Mouse (Mus musculus): ENCODE results near the gene Fndc5. TPM values are rescaled to one million over a fixed set of nuclear protein-coding genes. Genes with fewer than 3 reads are reported as not detected.

Fndc5 gene
- total and polyA plus RNA-seq, 3 experiments = 6.5 to 31.2 (median 9.4) TPM

DNA sequence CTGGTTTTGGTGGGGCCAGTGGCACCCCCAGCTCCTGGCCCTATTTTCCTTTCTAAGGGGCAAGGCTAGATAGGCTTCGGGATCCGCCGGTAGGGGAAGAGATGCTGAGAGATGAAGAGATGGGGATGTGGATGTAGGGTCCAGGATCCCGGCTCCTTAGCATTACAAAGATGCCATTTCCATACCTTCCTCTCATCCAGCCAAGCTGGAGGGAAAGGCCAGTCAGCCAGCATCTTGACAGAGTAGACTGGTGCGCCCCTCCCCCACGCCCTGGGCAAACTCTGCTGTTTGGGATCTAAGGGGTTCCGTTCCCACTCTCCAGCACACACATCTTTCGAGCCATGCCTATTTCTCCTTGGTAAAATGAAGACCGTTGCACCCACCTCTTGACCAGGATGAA, 30.7 kb upstream of the Fndc5 start:
- no peak for ATAC-seq (ENCODE audit: extremely low read depth, insufficient number of reproducible peaks, low FRiP score, poor library complexity, severe bottlenecking)
- Histone ChIP-seq H3K4me1 (ENCODE audit: insufficient read depth, low read depth, low read length) (no peaks in the 10 kb centered on the region; the same call in 1 of the 2 replicates), H3K36me3 (replicated peaks) (no peaks in the 10 kb centered on the region), H3K9me3 (replicated peaks) (no peaks in the 10 kb centered on the region), H3K27me3 (ENCODE audit: insufficient read depth, low read length) (peaks cover 58% of the 10 kb centered on the region), H3K4me3 (ENCODE audit: low read depth, low read length) (no peak overlapping the region)
- TF ChIP-seq GATA2 (IDR thresholded peaks at IDR 0.05; ENCODE audit: borderline replicate concordance, low read depth, low read length) = no peak
- TF ChIP-seq TAL1 (conservative IDR thresholded peaks at IDR 0.05; ENCODE audit: low read depth, low read length) = no peak
- no peak for TF ChIP-seq GATA1 (IDR thresholded peaks at IDR 0.05; ENCODE audit: borderline replicate concordance, low read length)
- no peak for TF ChIP-seq POLR2AphosphoS5 (IDR thresholded peaks at IDR 0.05; ENCODE audit: insufficient replicate concordance, low read depth, low read length)
- no peak for TF ChIP-seq CTCF (IDR thresholded peaks at IDR 0.05; ENCODE audit: low read depth, low read length)
- no peak for DNase-seq (ENCODE audit: low spot score)

DNA sequence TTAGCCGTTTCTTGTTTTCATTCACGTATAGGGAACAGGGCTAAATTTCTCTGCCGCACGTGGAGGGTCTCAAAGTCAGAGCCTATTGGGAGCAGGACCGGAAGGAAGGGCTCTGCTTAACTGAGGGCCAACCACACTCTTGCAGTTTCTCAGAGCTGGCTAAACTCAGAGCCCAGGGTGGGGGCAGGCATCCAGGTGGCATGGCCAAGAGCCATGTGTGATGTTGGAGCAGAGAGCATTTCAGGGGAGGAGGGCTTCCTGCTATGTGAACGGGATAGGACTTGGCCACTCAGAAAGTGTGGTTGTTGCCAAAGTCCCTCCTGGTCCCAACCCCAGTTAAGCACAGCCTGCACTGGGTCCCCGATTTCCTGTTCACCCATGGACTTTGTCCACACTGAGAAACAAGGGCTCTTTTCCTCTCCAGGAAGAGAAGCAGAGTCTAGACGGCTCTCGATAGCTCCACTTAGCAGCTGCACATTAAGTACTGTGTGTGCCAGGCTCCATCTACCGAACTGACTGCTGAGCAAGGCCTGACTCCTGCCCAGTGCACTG, 29.4 kb upstream of the Fndc5 start:
- no peak for DNase-seq (ENCODE audit: low spot score)
- TF ChIP-seq POLR2AphosphoS5 (IDR thresholded peaks at IDR 0.05; ENCODE audit: insufficient replicate concordance, low read depth, low read length) (no peak), GATA1 (IDR thresholded peaks at IDR 0.05; ENCODE audit: borderline replicate concordance, low read length) (no peak), CTCF (IDR thresholded peaks at IDR 0.05; ENCODE audit: low read depth, low read length) (no peak), GATA2 (IDR thresholded peaks at IDR 0.05; ENCODE audit: borderline replicate concordance, low read depth, low read length) (no peak), TAL1 (conservative IDR thresholded peaks at IDR 0.05; ENCODE audit: low read depth, low read length) (no peak)
- no peaks in the 10 kb centered on the region; the same call in 1 of the 2 replicates for H3K4me1 ChIP-seq (ENCODE audit: insufficient read depth, low read depth, low read length)
- peaks cover 60% of the 10 kb centered on the region for H3K27me3 ChIP-seq (ENCODE audit: insufficient read depth, low read length)
- H3K36me3 ChIP-seq (replicated peaks) = no peaks in the 10 kb centered on the region
- ATAC-seq (ENCODE audit: extremely low read depth, insufficient number of reproducible peaks, low FRiP score, poor library complexity, severe bottlenecking) = no peak
- no peak overlapping the region for H3K4me3 ChIP-seq (ENCODE audit: low read depth, low read length)
- H3K9me3 ChIP-seq (replicated peaks) = no peaks in the 10 kb centered on the region

- Histone ChIP-seq H3K27me3 (ENCODE audit: insufficient read depth, low read length) (peaks cover 57% of the 10 kb centered on the region), H3K36me3 (replicated peaks) (no peaks in the 10 kb centered on the region), H3K4me3 (ENCODE audit: low read depth, low read length) (no peak overlapping the region), H3K9me3 (replicated peaks) (no peaks in the 10 kb centered on the region), H3K4me1 (ENCODE audit: insufficient read depth, low read depth, low read length) (peaks cover 4% of the 10 kb centered on the region)
- DNase-seq (ENCODE audit: low spot score) (no peak), ATAC-seq (ENCODE audit: extremely low read depth, insufficient number of reproducible peaks, low FRiP score, poor library complexity, severe bottlenecking) (no peak)
- TF ChIP-seq CTCF (IDR thresholded peaks at IDR 0.05; ENCODE audit: low read depth, low read length) (no peak), GATA2 (IDR thresholded peaks at IDR 0.05; ENCODE audit: borderline replicate concordance, low read depth, low read length) (no peak), TAL1 (conservative IDR thresholded peaks at IDR 0.05; ENCODE audit: low read depth, low read length) (no peak), POLR2AphosphoS5 (IDR thresholded peaks at IDR 0.05; ENCODE audit: insufficient replicate concordance, low read depth, low read length) (no peak), GATA1 (IDR thresholded peaks at IDR 0.05; ENCODE audit: borderline replicate concordance, low read length) (no peak)
Observed at GRCm38 (mm10) chr4:129108624-129109023, 28.2 kb upstream of the Fndc5 start.

DNA sequence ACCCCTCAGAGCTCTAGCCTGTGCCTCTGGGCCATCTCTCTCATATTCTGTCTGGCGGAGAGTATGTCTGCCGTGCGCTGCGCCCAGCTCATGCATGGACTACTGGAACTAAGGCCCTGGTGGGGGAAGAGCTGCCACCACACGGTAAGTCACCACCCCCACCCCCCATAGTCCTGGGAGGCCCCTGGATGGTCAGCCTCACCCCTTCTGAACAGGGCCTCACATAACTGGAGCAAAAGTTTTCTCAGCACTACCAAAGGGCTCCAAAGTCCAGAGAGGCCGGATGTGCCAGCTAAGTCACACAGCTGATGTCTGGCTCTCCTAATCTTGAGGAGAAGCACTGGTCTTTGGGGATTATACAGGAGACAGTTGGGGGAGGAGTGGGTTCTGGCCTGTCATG, 26.0 kb upstream of the Fndc5 start:
- peaks cover 40% of the 10 kb centered on the region for H3K27me3 ChIP-seq (ENCODE audit: insufficient read depth, low read length)

DNA sequence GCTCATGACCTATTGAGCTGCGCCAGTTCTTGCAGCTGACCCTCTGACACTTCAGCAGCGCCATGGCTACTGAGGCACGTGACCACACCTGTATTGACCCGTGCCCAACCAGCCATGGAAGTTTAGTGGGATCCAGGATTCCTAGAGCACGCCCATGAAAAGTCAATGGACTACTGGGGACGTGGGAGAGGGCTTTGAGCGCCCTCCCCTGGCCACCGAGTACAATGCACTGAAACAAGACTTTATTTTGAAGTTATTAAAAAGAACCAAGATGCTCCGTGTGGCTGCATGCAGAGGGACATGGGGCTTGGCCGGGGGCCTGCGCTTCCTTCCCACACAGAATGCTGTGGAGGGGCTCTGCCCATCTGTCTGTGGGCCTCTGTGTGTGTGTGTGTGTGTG, 25.4 kb upstream of the Fndc5 start:
- H3K36me3 ChIP-seq (replicated peaks) = no peaks in the 10 kb centered on the region
- H3K4me3 ChIP-seq (ENCODE audit: low read depth, low read length) = no peak overlapping the region
- H3K4me1 ChIP-seq (ENCODE audit: insufficient read depth, low read depth, low read length) = peaks cover 4% of the 10 kb centered on the region
- no peak for DNase-seq (ENCODE audit: low spot score)
- no peak for ATAC-seq (ENCODE audit: extremely low read depth, insufficient number of reproducible peaks, low FRiP score, poor library complexity, severe bottlenecking)
- TF ChIP-seq POLR2AphosphoS5 (IDR thresholded peaks at IDR 0.05; ENCODE audit: insufficient replicate concordance, low read depth, low read length) = no peak
- TF ChIP-seq CTCF (IDR thresholded peaks at IDR 0.05; ENCODE audit: low read depth, low read length) = peak; percentile 10; the same call in 1 of the 2 replicates
- H3K9me3 ChIP-seq (replicated peaks) = no peaks in the 10 kb centered on the region
- H3K27me3 ChIP-seq (ENCODE audit: insufficient read depth, low read length) = peaks cover 35% of the 10 kb centered on the region

More for the DNA sequence above, 26.0 kb upstream of the Fndc5 start:
- no peak for DNase-seq (ENCODE audit: low spot score)
- H3K9me3 ChIP-seq (replicated peaks) = no peaks in the 10 kb centered on the region
- no peak overlapping the region for H3K4me3 ChIP-seq (ENCODE audit: low read depth, low read length)
- H3K36me3 ChIP-seq (replicated peaks) = no peaks in the 10 kb centered on the region
- H3K4me1 ChIP-seq (ENCODE audit: insufficient read depth, low read depth, low read length) = peaks cover 4% of the 10 kb centered on the region
- TF ChIP-seq POLR2AphosphoS5 (IDR thresholded peaks at IDR 0.05; ENCODE audit: insufficient replicate concordance, low read depth, low read length) (no peak), GATA1 (IDR thresholded peaks at IDR 0.05; ENCODE audit: borderline replicate concordance, low read length) (no peak), CTCF (IDR thresholded peaks at IDR 0.05; ENCODE audit: low read depth, low read length) (no peak), TAL1 (conservative IDR thresholded peaks at IDR 0.05; ENCODE audit: low read depth, low read length) (no peak), GATA2 (IDR thresholded peaks at IDR 0.05; ENCODE audit: borderline replicate concordance, low read depth, low read length) (no peak)
- ATAC-seq (ENCODE audit: extremely low read depth, insufficient number of reproducible peaks, low FRiP score, poor library complexity, severe bottlenecking) = no peak

DNA sequence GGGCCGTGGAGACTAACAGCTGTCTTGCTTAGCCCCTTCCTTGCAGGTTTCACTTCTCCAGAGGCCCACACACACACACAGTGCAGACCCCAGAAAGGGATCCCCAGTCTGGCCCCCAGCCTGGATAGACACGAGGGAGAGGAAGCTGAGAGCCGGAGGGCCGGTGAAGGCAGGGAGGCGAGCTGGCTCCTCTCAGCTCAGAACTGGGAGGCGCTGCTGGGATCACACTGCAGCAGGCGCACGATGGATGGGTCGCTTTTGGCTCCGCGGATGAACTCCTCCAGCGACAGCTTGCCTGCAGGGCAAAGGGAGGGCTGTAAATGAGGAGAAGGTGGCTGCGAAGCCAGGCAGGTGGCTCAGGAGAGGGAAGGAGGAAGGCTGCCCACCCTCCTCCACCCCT, 24.6 kb upstream of the Fndc5 start:
- Histone ChIP-seq H3K36me3 (replicated peaks) (no peaks in the 10 kb centered on the region), H3K27me3 (ENCODE audit: insufficient read depth, low read length) (peaks cover 35% of the 10 kb centered on the region), H3K4me1 (ENCODE audit: insufficient read depth, low read depth, low read length) (peaks cover 4% of the 10 kb centered on the region), H3K9me3 (replicated peaks) (no peaks in the 10 kb centered on the region), H3K4me3 (ENCODE audit: low read depth, low read length) (no peak overlapping the region)
- ATAC-seq (ENCODE audit: extremely low read depth, insufficient number of reproducible peaks, low FRiP score, poor library complexity, severe bottlenecking) = no peak
- no peak for TF ChIP-seq POLR2AphosphoS5 (IDR thresholded peaks at IDR 0.05; ENCODE audit: insufficient replicate concordance, low read depth, low read length)
- no peak for TF ChIP-seq TAL1 (conservative IDR thresholded peaks at IDR 0.05; ENCODE audit: low read depth, low read length)
- TF ChIP-seq GATA2 (IDR thresholded peaks at IDR 0.05; ENCODE audit: borderline replicate concordance, low read depth, low read length) = no peak
- TF ChIP-seq CTCF (IDR thresholded peaks at IDR 0.05; ENCODE audit: low read depth, low read length) = no peak
- no peak for TF ChIP-seq GATA1 (IDR thresholded peaks at IDR 0.05; ENCODE audit: borderline replicate concordance, low read length)
- DNase-seq (ENCODE audit: low spot score) = no peak

All from G1E (cell line).